Mouse (Mus musculus) megakaryocyte-erythroid progenitor cell, adult 5-6 weeks (primary cell): Measurements from ENCODE around the gene Slc24a5. TPM values are rescaled to one million over a fixed set of nuclear protein-coding genes. Genes with fewer than 3 reads are reported as not detected.
"Not testable (repeated sequence)": the region's sequence is repeated elsewhere in the genome, so short reads cannot be mapped to it uniquely, and the experiment has no call there.

ENCODE experiments used
- ATAC-seq: replicated peaks from 2 replicates; pipeline ENCODE4 v1.8.0; 2016; ENCODE audit warnings: mild to moderate bottlenecking, inconsistent platforms; ENCODE audit not compliant: severe bottlenecking, poor library complexity, low FRiP score, low TSS enrichment
- total RNA-seq, 2 experiments: library from RNA; stranded (forward) in 1 of 2; stranded (reverse) in 1 of 2; fragments of 200-1000, 215-1000 nt in 1 of 2; fragments of >200 nt in 1 of 2; fragmentation: Nextera tagmentation in 1 of 2; gene quantifications; 2 replicates each; pipeline ENCODE4 v1.2.3; 2014 to 2017

The Slc24a5 gene
- total RNA-seq (2014; fragmentation: Nextera tagmentation) (not detected in 2 replicates), total RNA-seq (2017) (0.69 and 1.8 TPM in 2 replicates)

DNA sequence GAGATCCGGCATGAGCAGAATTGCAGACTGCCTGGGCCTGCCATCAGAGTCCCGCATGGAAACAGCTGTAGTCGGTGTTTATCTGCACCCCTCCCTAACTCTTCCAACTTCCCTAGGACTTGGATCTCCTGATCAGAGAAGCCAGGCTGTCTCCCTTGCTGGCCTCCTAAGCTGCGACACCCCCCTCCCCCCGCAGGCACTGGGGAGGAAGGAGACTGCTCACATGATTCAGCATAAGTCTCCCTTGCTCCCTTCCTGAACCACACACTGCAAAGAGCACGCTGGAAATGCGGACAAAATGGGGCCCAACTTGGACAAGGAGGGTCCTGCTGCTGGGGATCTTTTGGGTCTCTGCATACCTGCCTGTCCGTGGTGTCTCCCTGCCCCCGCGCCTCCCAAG lies at the start of gene Slc24a5:
Gene Slc24a5, plus strand, starts transcription at position 231 of the 400 bp plus-strand sequence.
- ATAC-seq: 0 out of 2 replicates have a peak, but pooled peaks have one; percentile 50

- ATAC-seq: no peak
Measured at GRCm38 (mm10) chr2:125024386-125024785, 43.5 kb upstream of the Slc24a5 start.

DNA sequence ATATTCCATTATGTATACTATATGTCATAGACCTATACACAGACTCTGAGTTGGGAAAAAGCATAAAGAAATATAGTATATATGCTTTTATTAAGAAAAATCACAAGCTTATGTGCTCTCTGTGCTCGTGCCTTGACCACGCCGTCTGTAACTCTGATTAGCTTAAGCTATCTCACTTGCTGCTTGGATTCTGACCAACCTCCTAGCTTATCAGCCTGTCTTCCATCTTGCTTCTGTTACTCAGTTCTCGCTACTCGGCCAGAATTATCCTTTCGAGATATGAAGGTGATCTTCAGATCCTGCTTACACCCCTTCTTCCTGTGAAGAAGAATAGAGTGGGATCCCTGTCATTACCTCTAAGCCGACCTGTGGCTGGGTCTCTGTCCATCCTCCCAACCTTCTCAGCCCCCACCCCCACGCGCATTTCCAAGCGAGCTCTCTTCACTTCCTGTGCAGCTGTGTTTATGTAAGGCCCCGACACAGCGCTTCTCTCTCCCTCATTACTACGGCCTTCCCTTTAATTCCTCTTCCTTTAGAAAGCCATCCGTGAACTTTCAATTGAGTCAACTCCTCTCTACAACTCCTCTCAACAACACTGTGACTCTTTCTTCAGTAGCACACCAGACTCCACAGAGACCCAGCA lies 41.4 kb upstream of the Slc24a5 start:
- ATAC-seq: no peak

- ATAC-seq: no peak
Measured at GRCm38 (mm10) chr2:125030591-125030990, 37.3 kb upstream of the Slc24a5 start.

DNA sequence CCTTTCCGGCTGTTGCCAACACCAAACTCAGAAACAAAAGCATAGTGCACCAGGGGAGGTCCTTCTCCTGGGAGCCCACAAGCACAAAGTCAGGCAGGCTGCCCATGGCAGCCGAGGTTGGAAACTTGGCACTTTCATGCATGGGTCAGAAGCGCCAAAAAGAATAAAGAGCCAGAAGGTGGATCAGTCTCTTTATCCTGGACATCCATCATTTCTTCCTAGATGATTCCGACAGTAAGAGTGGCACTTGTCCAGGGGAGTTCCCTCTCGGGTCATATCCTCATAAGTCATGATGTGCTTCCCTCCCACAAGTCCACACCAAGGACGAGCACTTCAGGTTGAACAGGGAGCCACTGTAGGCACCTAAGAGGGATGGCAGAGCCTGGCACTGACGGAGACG lies 36.8 kb upstream of the Slc24a5 start:
- no peak for ATAC-seq

GRCm38 (mm10) chr2:125031562-125032257 lies 36.2 kb upstream of the Slc24a5 start:
- no peak for ATAC-seq

DNA sequence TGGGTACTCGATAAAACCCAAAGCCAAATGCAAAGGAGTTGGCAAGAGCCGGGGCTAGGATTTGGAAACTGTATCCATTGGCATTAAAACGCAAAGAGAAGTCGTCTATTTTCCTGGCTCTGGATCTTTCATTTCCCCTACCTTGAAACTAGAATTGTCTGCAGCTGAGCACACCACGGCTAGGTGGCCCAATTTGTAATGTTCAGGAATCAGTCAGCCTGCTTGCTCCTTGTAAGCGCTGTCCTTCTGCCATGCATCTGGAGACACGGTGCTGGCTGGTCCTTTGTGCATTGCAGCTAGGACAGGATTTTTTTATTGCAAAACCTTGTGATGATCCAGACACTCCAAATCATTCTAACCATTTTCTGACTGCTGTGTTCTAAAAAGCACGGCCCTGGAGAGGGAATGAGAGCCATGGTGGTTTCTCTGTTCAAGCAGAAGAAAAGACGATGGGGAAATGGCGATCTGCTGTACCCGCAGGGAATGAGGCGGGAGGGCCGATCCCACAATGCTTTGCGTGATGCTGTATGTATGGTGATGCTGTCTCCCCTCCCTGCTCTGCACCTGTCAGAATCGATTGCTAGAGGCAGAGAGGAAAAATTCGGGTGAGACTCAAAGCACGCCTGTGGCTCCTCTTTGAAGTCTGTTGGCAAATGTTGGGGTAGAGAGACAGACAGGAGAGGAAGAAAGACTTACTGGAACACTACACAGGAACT lies 35.5 kb upstream of the Slc24a5 start:
- ATAC-seq: no peak

- no peak for ATAC-seq
Measured at GRCm38 (mm10) chr2:125033042-125033743, 34.7 kb upstream of the Slc24a5 start.

DNA sequence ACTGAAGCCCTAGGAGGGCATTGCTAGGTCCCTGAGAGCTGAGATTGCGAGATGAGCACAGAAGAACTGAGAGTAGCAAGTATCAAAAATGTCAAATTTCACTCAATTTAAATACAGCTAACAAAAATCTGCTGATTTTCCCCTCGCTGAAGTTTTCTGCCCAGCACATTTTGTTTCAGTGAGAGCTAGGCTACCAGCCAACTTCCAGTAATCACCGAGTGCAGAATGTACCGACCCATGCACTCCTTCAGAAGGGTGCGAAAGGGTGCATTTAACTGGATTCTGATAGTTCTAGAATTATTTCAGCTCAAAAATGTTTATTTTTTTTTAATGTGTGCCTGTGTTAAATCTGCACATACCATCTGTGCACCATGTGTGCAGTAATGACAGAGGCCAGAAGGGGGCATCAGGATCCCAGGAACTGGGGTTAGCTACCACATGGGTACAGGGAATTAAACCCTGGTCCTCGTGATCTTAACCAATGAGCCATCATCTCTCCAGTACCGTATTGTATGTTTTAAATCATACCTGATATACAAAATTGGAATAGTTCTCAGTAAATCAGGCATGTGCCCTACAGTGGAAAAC lies 12.5 kb upstream of the Slc24a5 start:
- no peak for ATAC-seq

DNA sequence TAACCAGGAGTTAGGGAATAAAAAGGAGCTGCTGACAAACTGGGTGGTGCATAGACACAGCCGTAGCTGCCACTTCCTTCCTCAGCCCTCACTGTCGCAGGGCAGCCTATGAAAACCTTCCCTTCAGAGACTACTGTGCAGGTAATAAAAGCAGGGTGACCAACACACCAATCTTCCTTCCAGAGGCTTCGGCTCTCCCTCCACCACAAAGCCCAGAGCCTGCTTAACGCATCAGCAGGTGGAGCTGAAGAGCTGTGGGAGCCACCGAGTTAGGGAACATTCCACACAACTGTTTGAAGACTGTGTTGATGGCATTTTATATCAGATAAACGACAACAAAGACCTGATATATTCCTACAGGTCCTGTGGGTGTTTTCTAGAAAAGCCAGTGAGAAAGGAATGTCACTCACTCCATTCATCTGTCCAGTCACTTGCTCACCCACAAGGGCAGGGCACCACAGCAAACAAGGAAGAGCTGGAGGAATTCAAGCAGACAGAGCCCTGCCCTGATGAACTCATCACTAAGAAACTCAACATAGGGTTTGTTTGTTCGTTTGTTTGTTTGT lies 10.6 kb upstream of the Slc24a5 start:
- ATAC-seq: no peak

DNA sequence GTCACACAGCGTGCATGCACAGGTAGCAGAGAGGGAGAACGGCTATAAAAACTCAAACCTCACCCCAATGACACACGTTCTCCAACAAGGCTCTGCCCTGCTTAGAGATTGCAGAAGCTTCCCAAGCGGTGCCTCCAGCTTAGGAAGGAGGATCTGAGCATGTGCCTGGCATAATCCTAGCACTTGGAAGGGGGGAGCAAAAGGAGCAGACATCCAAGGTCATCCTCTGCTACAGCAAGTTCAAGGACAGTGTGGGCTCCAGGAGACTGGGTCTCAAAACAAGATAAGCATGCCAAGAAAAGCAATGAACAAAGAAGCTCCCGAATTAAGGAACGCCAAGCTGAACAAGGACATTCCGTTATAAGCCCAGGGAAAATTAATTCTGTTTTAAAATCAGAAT lies 6.5 kb upstream of the Slc24a5 start:
- no peak for ATAC-seq

GRCm38 (mm10) chr2:125062944-125063343 lies 5.0 kb upstream of the Slc24a5 start:
- no peak for ATAC-seq

GRCm38 (mm10) chr2:125067373-125067772 lies 551 bp upstream of the Slc24a5 start:
- ATAC-seq: no peak

DNA sequence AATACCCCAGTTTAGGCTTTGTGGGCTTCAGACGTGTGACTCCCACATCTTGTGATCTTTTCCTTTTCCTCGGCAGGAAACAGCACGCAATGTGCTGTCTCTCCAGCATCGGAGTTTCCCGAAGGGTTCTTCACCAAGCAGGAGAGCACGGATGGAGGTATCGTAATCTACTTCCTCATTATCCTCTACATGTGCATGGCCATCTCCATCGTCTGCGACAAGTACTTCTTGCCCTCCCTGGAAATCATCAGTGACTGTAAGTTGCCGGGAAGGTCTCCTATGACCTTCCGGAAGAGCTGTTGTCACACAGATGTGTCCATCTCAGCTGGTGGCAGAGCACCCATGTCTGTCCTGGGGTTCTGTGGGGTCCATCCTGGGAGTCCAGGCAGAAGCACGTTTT lies 772 bp downstream of the Slc24a5 start:
- no peak for ATAC-seq

DNA sequence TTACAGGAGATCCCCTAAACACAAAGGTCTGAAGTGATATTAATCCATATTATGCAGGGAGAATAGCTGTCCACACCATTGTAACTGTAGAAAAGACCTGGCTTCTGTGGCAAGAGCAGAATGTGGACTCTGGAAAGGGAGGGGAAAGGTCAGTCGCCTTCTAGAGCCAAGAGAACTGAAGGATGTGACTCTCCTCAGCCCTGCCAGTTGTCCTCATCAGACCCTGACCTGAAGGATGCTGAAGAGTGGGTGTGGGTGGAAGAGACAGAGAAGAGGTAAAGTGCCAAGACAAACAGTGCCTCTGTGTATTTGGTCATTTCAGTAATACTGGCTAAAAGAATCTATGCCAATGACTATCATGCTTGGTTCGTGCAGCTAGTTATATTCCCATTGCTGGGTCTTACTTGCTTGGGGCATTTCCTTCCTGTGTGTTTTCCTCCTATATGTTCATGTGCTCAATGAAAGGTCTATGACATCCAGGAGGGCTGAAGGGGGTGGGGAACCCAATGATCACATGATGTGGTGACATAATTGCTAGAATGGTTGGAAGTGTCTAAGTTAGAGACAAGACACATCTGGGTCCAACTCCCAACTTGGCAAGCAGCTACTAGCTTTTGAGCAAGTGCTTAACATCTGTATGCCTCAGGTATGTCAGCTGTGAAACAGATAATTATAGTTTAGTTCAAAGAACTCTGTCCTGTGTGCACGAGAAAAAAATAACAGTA lies 5.3 kb downstream of the Slc24a5 start:
- ATAC-seq: no peak

DNA sequence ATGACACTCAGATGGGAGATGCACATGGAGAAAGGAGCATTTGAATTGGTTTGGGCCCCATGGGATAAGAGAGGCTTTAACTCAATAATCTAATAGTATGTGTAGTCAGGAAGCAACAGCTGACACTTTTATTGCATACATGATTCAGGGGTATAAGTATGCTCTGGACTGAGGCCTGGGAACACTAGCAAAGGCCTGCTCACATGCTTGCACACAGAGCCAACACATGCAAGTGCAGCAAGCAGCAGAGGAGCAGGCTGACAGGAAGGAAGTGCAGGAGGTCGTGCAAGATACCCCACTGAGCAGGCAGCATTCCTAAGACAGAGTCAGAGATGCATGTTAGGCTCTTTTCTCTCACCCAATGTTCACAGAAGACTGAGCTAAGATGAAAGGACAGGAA lies 16.0 kb downstream of the Slc24a5 start:
- ATAC-seq: no peak

DNA sequence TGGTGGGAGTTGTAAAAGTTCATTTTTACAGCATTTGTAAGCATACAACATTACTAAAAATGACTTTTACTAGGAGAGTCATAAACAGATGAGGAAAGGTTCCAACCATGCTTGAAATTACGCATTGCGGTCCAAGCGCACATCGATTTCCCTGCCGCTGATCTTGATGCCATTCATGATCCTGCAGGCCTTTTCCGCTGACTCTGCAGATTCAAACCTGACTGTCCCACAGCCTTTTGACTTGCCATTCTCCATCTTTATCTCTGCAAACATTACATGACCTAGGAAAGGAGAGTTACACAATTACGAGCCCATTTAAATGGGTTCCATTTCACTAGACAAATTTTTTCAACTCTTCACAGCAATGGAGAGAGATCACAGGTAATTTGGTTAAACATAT lies 20.8 kb downstream of the Slc24a5 start:
- ATAC-seq: no peak

- ATAC-seq: not testable (repeated sequence)
Measured at GRCm38 (mm10) chr2:125092123-125092522, 24.2 kb downstream of the Slc24a5 start.

DNA sequence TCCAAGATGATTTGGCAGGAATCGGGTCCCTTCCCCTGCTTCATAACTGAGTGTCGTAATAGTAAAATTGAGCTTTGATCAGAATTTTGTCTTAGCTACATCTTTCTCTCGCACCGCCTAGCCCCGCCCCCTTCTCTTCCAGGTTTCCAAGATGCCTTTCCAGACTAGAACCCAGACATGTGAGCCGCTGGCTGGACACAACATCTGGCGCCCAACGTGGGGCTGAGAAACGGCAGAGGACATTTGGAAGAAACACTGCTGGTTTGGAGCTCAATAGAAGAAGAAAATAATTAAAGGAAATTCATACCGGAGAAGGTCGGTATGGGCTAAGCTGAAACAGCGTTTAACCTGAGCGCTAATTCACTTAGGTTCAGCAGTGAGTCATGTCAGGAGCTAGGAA lies 36.6 kb downstream of the Slc24a5 start:
- not testable (repeated sequence) for ATAC-seq
